Mouse (Mus musculus) adrenal gland, adult (tissue): Measurements from ENCODE around the gene Nsd1.
"Not testable (repeated sequence)": the region's sequence is repeated elsewhere in the genome, so short reads cannot be mapped to it uniquely, and the experiment has no call there.

Experiments used
- DNase-seq, 2 experiments: peaks; one replicate each; pipeline ENCODE4 v3.0.0; 2022 to 2023; ENCODE audit warnings: low spot score in 1 of 2; ENCODE audit not compliant: inconsistent age in 2 of 2

Gene Nsd1

GRCm38 (mm10) chr13:55189531-55190107 lies 20.0 kb upstream of the Nsd1 start:
- DNase-seq, result peak in 1 of 2 experiments; percentile 29

DNA sequence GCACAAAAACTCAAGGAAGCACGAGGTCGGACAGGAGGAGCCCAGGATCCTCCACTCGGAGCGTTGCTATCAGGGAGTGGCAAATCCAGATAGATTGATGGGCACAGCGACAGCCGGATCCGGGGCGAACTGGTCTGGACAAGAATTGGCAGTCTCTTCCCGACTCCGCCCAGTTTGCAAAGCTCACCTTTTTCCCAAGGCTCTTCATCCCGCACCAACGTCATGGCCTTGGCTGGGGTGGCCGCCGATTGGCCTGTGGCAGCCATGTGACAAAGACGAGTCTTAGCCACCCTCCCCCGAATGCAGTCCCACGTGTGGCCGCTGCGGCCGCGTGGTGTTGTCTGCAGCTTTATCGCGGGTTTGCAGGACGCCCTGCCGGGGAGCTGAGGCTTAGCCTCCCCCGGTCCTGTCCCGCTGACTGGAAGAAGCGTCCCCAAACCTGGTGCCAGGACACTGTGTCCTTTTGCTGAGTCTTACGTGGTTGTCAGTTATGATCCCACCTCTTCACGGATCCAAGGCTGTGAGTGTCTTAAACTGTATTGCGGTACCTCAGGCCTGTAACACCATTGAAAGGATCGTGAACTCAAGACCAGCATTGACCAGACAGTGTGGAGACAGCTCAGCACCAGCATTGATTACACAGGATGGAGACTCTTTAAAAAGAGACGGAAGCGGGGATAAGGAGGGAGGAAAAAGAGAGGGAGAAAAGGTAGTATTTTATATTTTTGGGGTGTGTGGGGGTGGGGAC lies 19.3 kb upstream of the Nsd1 start:
- DNase-seq, result peak; percentile 99

DNA sequence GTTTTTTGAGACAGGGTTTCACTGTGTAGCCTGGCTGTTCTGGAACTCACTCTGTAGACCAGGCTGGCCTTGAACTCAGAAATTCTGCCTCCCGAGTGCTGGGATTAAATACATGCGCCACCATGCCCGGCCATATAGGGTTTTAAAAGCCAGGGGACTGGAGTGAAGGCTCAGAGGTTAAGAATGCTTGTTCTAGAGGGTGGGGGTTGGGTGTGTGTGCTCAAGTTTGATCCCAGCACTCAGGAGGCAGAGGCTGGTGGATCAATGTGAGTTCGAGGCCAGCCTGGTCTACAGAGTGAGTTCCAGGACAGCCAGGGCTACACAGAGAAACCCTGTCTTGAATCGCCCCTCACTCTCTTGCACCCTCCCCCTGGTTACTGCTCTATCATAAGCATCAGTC lies 18.0 kb upstream of the Nsd1 start:
- peak in 1 of 2 experiments; percentile 40 for DNase-seq

DNA sequence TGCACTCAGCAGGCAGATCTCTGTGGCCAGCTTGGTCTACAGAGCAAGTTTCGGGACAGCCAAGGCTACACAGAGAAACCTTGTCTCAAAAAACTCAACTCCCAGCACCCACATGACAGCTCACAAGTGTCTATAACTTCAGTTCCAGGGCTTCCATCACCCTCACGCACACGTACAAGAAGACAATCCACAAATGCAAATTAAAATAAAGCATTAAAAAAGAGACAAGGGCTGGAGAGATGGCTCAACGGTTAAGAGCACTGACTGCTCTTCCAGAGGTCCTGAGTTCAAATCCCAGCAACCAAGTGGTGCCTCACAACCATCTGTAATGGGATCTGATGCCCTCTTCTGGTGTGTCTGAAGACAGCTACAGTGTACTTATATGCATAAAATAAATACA lies 6.8 kb upstream of the Nsd1 start:
- DNase-seq, result not testable (repeated sequence)

DNA sequence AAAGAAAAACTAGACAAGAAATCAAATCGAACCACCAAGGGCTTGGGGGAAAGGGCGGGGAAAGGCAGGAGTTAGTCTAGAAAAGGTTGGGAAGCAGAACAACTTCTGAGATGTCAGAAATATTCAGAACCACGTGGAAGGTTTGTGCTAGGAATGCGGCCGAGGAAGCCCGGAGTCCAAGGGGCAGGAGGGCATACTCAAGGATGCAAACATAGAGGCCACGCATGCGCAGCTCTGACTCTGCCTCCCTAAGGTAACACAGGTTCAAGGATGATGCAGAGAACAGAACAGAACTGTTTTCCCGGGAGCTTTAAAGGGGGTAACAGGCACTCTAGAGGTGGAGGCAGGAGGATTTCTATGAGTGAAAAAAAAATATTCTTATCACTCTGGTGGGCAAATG lies 5.8 kb upstream of the Nsd1 start:
- no peak for DNase-seq

DNA sequence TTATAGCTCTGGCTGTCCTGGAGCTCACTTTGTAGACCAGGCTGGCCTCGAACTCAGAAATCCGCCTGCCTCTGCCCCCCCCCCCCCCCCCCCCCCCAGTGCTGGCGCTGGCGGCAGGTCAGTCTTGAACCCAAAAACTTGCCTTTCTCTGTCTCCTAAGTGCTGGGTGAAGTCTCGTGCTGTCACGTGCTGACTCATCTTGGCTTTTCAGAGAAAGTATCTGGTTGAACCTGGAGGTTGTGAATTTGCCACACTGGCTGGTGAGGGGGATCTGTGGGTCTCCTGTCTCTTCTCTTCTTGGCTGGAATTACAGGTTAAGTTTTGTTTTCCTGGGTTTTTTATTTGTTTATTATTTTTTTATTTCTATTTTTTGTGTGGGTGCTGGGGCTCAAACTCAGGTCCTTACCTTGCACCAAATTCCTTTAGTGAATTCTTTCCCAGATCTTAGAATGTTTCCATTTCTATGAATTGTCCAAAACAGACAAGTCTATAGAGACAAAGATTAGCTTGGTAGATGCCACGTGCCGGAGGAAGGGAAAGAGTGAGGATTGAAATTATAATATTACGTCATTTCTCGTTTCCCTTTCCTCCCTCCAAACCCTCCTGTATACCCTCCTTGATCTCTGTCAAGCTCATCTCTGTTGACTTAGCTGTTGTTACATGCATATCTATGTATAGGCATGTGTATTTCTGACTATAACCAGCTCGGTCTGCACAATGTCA lies 4.8 kb upstream of the Nsd1 start:
- DNase-seq, result no peak

GRCm38 (mm10) chr13:55205448-55206205 lies 4.0 kb upstream of the Nsd1 start:
- DNase-seq, result no peak

GRCm38 (mm10) chr13:55208837-55209648 lies 539 bp upstream of the Nsd1 start:
- peak in 1 of 2 experiments; percentile 54 for DNase-seq

DNA sequence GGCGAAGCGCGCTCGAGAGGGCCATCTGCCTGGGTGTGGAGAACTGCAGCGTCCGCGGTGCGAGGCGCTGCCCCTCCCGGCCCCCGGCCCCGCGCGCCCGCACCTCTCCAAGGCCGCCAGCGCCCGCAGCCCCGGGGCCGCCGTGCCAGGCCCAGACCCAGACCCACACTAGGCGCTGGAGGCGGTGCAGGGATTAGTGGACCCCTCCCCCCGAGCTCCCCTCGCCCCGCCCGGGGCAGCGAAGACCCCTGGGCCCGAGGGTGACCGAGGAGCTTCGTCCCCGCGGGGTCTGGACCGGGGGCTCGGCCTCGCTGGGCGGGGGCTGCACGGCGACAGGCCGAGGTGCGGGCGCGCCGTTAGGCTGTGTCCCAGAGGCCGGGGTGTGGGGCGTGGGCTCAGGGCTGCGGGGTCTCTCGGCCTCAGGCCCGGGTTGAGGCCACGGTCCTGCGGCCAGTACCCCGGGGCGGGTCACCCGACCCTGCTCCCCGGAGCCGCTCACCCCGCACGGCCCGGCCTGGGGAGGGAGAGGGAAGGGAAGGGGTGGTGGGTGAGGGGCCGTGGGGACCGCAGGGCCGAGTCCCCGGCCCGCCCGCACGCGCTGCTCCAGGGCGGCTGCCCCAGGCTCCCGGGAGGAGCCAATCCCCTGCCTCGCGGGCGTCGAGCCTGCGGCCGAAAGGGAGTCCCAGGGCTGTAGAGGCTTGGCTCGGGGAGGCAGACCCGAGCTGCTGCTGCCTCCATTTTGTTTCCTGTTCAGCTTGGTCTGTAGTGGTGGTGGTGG lies 800 bp downstream of the Nsd1 start:
- peak; percentile 60 to 80 for DNase-seq

DNA sequence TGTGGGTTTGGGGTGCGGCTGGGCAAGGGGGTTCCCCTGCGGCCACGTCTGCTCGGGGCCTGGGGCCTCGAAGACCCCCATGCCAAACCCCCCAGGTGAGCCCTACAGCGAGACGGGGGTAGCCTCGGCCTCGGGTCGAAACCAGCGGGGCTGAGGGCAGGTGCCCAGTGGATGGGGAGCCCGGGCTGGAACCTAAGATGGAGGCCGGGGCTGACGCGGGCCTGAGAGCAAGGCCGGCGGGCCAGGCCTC lies 1.3 kb downstream of the Nsd1 start:
- DNase-seq, result peak in 1 of 2 experiments; percentile 95

GRCm38 (mm10) chr13:55211221-55212010 lies 1.8 kb downstream of the Nsd1 start:
- peak; percentile 92 to 95 for DNase-seq

GRCm38 (mm10) chr13:55212011-55212360 lies 2.4 kb downstream of the Nsd1 start:
- peak in 1 of 2 experiments; percentile 80 for DNase-seq

- peak; percentile 82 to 95 for DNase-seq
Observed at GRCm38 (mm10) chr13:55212361-55213137, 3.0 kb downstream of the Nsd1 start.

DNA sequence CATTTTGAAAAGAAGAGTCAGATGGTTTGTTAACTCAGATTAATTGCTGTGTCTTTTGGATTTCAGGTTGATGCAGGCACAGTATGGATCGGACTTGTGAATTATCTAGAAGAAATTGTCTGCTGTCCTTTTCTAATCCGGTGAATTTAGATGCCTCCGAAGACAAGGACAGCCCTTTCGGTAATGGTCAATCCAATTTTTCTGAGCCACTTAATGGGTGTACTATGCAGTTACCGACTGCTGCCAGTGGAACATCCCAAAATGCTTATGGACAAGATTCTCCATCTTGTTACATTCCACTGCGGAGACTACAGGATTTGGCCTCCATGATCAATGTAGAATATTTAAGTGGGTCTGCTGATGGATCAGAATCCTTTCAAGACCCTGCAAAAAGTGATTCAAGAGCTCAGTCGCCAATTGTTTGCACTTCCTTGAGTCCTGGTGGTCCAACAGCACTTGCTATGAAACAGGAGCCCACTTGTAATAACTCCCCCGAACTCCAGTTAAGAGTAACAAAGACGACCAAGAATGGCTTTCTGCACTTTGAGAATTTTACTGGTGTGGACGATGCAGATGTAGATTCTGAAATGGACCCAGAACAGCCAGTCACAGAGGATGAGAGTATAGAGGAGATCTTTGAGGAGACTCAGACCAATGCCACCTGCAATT lies 3.7 kb downstream of the Nsd1 start:
- DNase-seq, result no peak

DNA sequence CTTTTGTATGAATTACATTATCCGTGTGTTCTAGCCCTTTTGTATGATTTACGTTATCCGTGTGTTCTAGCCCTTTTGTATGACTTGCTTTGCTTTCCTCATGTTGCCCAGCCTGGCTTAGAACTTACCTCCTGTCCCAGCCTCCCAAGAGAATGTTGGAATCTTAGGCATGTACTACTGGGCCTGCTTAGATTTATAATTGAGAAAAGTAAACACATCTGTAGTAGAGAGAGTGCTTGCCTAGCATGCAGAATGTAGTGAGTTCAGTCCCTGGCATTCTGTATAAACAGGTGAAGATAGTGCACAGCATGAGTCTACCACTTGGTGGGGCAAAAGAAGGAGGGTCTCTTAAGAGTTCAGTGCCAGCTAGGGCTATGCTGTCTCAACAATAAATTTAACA lies 14.8 kb downstream of the Nsd1 start:
- DNase-seq, result no peak

DNA sequence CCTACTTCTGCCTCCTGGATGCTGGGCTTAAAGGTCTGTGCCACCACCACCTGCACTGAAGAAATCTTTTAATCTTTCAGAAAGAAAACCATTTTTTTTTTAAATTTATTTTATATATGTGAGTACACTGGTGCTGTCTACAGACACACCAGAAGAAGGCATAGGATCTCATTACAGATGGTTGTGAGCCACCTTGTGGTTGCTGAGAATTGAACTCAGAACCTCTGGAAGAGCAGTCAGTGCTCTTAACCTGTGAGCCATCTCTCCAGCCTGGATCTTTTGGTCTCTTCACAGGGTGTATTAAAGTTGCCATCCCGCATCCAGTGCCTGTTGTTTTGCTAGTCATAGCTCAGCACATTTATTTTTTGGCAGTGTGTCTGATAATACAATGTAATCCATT lies 21.1 kb downstream of the Nsd1 start:
- no peak for DNase-seq

DNA sequence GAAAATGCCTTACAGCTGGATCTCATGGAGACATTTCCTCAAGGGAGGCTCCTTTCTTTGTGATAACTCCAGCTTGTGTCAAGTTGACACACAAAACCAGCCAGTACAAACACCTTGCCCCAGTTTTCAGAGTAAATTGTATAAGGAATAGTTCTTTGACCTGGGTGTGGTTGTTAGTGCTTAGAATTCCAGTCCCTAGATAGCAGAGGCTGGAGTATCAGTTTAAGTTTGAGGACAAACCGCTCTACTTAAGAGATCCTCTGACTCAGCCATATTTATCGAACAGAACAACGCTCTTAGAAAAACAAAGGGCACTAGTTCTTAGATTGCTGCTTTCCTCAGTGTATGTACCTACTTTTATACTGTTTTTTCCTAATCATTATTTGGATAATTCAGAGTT lies 33.6 kb downstream of the Nsd1 start:
- DNase-seq, result no peak
